ENCODE assay signal across 8 mouse cellular contexts in genomic region chr16:13371740-13372287, GRCm38 (mm10).
DNase-seq lines count a peak whose midpoint lies in the region; ATAC-seq lines count a peak whose summit lies in the region.

No protein-coding gene starts in this region.

- H3K9me3 ChIP-seq in embryonic facial prominence, embryonic 10.5 days = no peaks in the 10 kb centered on the region
- H3K9me3 ChIP-seq in intestine, embryonic 16.5 days (ENCODE audit: control insufficient read depth, low read length) = no peaks in the 10 kb centered on the region
- H3K9me3 ChIP-seq in megakaryocyte, embryonic 14.5 days = no peaks in the 10 kb centered on the region

- intact Hi-C loops in left cerebral cortex, postnatal 14 days (cut with DNase I) = no loop called here

- DNase-seq in adrenal gland, postnatal 25 days = peak; percentile 96
- peak; percentile 68 for DNase-seq in embryonic facial prominence, embryonic 10.5 days (ENCODE audit: low spot score)
- peak; percentile 74 to 89 for DNase-seq in gastrocnemius, postnatal 4 days (ENCODE audit: low spot score in 2 of 2)
- DNase-seq in left cerebral cortex, postnatal 14 days (ENCODE audit: low spot score in 2 of 2) = peak; percentile 84 to 92
- DNase-seq in right cerebral cortex, postnatal 36 days (ENCODE audit: low spot score in 2 of 2) = peak; percentile 80 to 86
- DNase-seq in thymus, postnatal 10 days (ENCODE audit: low spot score in 2 of 2) = no peak

- H3K4me1 ChIP-seq in embryonic facial prominence, embryonic 10.5 days = peaks cover 21% of the 10 kb centered on the region
- H3K4me1 ChIP-seq in intestine, embryonic 16.5 days (ENCODE audit: control insufficient read depth, insufficient read depth, low read length) = peaks cover 18% of the 10 kb centered on the region
- peaks cover 41% of the 10 kb centered on the region for H3K4me1 ChIP-seq in megakaryocyte, embryonic 14.5 days

- no peak overlapping the region for H3K27ac ChIP-seq in embryonic facial prominence, embryonic 10.5 days (replicated peaks)
- H3K27ac ChIP-seq in intestine, embryonic 16.5 days (ENCODE audit: low read length) = peak overlapping the region; percentile 28; the same call in 1 of the 2 replicates

- H3K4me3 ChIP-seq in embryonic facial prominence, embryonic 10.5 days = no peak overlapping the region
- 0 out of 2 replicates have a peak overlapping the region, but pooled peaks have one; percentile 7 for H3K4me3 ChIP-seq in intestine, embryonic 16.5 days (ENCODE audit: low read length)
- peak overlapping the region; percentile 80 for H3K4me3 ChIP-seq in megakaryocyte, embryonic 14.5 days (replicated peaks)

- WGBS in embryonic facial prominence, embryonic 10.5 days = 25% methylated on average over 11 of the region's 11 CpGs
- WGBS in intestine, embryonic 16.5 days = 12% methylated on average over 11 of the region's 11 CpGs

- H3K36me3 ChIP-seq in embryonic facial prominence, embryonic 10.5 days (replicated peaks) = peaks cover 4% of the 10 kb centered on the region
- H3K36me3 ChIP-seq in intestine, embryonic 16.5 days (ENCODE audit: control insufficient read depth, insufficient read depth, low read length) = no peaks in the 10 kb centered on the region
- no peaks in the 10 kb centered on the region for H3K36me3 ChIP-seq in megakaryocyte, embryonic 14.5 days (replicated peaks; ENCODE audit: low read length)

- H3K9ac ChIP-seq in intestine, embryonic 16.5 days (ENCODE audit: low read depth, low read length) = peak overlapping the region; percentile 24

- ATAC-seq in intestine, embryonic 16.5 days = peak; percentile 92

- peak overlapping the region; percentile 30 for H3K4me2 ChIP-seq in intestine, embryonic 16.5 days (ENCODE audit: low read depth, low read length)

- no peaks in the 10 kb centered on the region for H3K27me3 ChIP-seq in embryonic facial prominence, embryonic 10.5 days (replicated peaks; ENCODE audit: low read depth, poor library complexity, severe bottlenecking)
- no peaks in the 10 kb centered on the region for H3K27me3 ChIP-seq in intestine, embryonic 16.5 days (replicated peaks; ENCODE audit: control insufficient read depth, insufficient read depth, low read length)
- H3K27me3 ChIP-seq in megakaryocyte, embryonic 14.5 days (replicated peaks) = no peaks in the 10 kb centered on the region

Comparison
In these comparisons a context has a peak if more than half of its experiments do, and no peak if none do; other contexts are left out.
1. DNase-seq: peak in adrenal gland, postnatal 25 days (single experiment), embryonic facial prominence, embryonic 10.5 days (single experiment), gastrocnemius, postnatal 4 days (2 of 2), left cerebral cortex, postnatal 14 days (2 of 2) and right cerebral cortex, postnatal 36 days (2 of 2); none in thymus, postnatal 10 days (0 of 2).